ENCODE assay signal across 15 mouse cellular contexts in genomic region chr2:91328729-91329125, GRCm38 (mm10).
A peak's percentile ranks its signal among the peaks of the same experiment; 100 is the strongest.
DNase-seq lines count a peak whose midpoint lies in the region; ATAC-seq and TF ChIP-seq lines count a peak whose summit lies in the region.
"Had no signal": no experiment of that assay in that cellular context is flagged by ENCODE, and none has a peak within 500 bp of the region (broad histone marks: within the 10 kb centered on the region; RNA-seq: fewer than 3 reads in every experiment).

No protein-coding gene starts in this region.

- WGBS in kidney, embryonic 16.5 days: 67% methylated on average over 3 of the region's 3 CpGs
- 74% methylated on average over 3 of the region's 3 CpGs for whole genome bisulfite sequencing in kidney, adult 2 months
- WGBS in embryonic facial prominence, embryonic 12.5 days: 91% methylated on average over 3 of the region's 3 CpGs
- WGBS in hindbrain, embryonic 14.5 days: 86% methylated on average over 3 of the region's 3 CpGs
- WGBS in midbrain, embryonic 15.5 days: 80% methylated on average over 3 of the region's 3 CpGs

- H3K27ac ChIP-seq in kidney, embryonic 16.5 days (ENCODE audit: low read length): peak overlapping the region; percentile 72
- H3K27ac ChIP-seq in kidney, adult 2 months (ENCODE audit: insufficient read depth, low read depth, low read length): no peak overlapping the region
- 0 out of 2 replicates have a peak overlapping the region, but pooled peaks have one; percentile 4 for H3K27ac ChIP-seq in embryonic facial prominence, embryonic 12.5 days
- peak overlapping the region; percentile 77; the same call in 1 of the 2 replicates for H3K27ac ChIP-seq in hindbrain, embryonic 14.5 days
- peak overlapping the region; percentile 71 for H3K27ac ChIP-seq in midbrain, embryonic 15.5 days
- H3K27ac ChIP-seq: heart, embryonic 13.5 days; limb, embryonic 13.5 days had no signal

- no peak for TF ChIP-seq POLR2A in kidney, adult 2 months (IDR thresholded peaks at IDR 0.05; ENCODE audit: low read depth, low read length)

- no peak for TF ChIP-seq CTCF in kidney, adult 2 months (conservative IDR thresholded peaks at IDR 0.05; ENCODE audit: insufficient read depth, insufficient read length, low read depth, low read length)

- H3K27me3 ChIP-seq in kidney, embryonic 16.5 days (ENCODE audit: insufficient read depth, low read length): no peaks in the 10 kb centered on the region
- no peaks in the 10 kb centered on the region for H3K27me3 ChIP-seq in kidney, adult 2 months (replicated peaks; ENCODE audit: control insufficient read depth, insufficient read depth, low read length)
- no peaks in the 10 kb centered on the region for H3K27me3 ChIP-seq in embryonic facial prominence, embryonic 12.5 days
- H3K27me3 ChIP-seq in hindbrain, embryonic 14.5 days (ENCODE audit: control insufficient read depth, insufficient read depth, low read length): no peaks in the 10 kb centered on the region
- no peaks in the 10 kb centered on the region for H3K27me3 ChIP-seq in midbrain, embryonic 15.5 days (replicated peaks)
- H3K27me3 ChIP-seq: heart, embryonic 13.5 days; limb, embryonic 13.5 days; lung, embryonic 15.5 days had no signal

- H3K9me3 ChIP-seq in kidney, embryonic 16.5 days (ENCODE audit: low read length): no peaks in the 10 kb centered on the region
- no peaks in the 10 kb centered on the region for H3K9me3 ChIP-seq in embryonic facial prominence, embryonic 12.5 days
- H3K9me3 ChIP-seq in hindbrain, embryonic 14.5 days (ENCODE audit: control insufficient read depth, low read length): no peaks in the 10 kb centered on the region
- no peaks in the 10 kb centered on the region for H3K9me3 ChIP-seq in midbrain, embryonic 15.5 days
- H3K9me3 ChIP-seq: G1E; heart, embryonic 13.5 days; limb, embryonic 13.5 days; lung, embryonic 15.5 days had no signal

- H3K36me3 ChIP-seq in kidney, embryonic 16.5 days (ENCODE audit: insufficient read depth, low read length): no peaks in the 10 kb centered on the region
- no peaks in the 10 kb centered on the region for H3K36me3 ChIP-seq in kidney, adult 2 months (ENCODE audit: control insufficient read depth, insufficient read depth, low read length)
- H3K36me3 ChIP-seq in embryonic facial prominence, embryonic 12.5 days: no peaks in the 10 kb centered on the region
- no peaks in the 10 kb centered on the region for H3K36me3 ChIP-seq in hindbrain, embryonic 14.5 days (replicated peaks; ENCODE audit: control insufficient read depth, insufficient read depth)
- H3K36me3 ChIP-seq in midbrain, embryonic 15.5 days (replicated peaks): no peaks in the 10 kb centered on the region
- H3K36me3 ChIP-seq: G1E; heart, embryonic 13.5 days; limb, embryonic 13.5 days; lung, embryonic 15.5 days had no signal

- no peak for DNase-seq in kidney, adult 2 months
- no peak for DNase-seq in hindbrain, embryonic 14.5 days (ENCODE audit: low spot score)
- no peak for DNase-seq in yolk sac, embryonic 10.5 days (ENCODE audit: low spot score)
- DNase-seq: B cell, adult 2 months; thymus, postnatal 36 days had no signal

- no peak overlapping the region for H3K4me2 ChIP-seq in kidney, embryonic 16.5 days (replicated peaks; ENCODE audit: low read depth, low read length)
- H3K4me2 ChIP-seq in embryonic facial prominence, embryonic 12.5 days (replicated peaks): no peak overlapping the region
- no peak overlapping the region for H3K4me2 ChIP-seq in hindbrain, embryonic 14.5 days (replicated peaks)
- no peak overlapping the region for H3K4me2 ChIP-seq in midbrain, embryonic 15.5 days
- H3K4me2 ChIP-seq: heart, embryonic 13.5 days; limb, embryonic 13.5 days; lung, embryonic 15.5 days had no signal

- H3K4me3 ChIP-seq in kidney, embryonic 16.5 days (ENCODE audit: low read length): no peak overlapping the region
- no peak overlapping the region for H3K4me3 ChIP-seq in kidney, adult 2 months (ENCODE audit: insufficient read depth, low read depth, low read length)
- no peak overlapping the region for H3K4me3 ChIP-seq in embryonic facial prominence, embryonic 12.5 days
- H3K4me3 ChIP-seq in hindbrain, embryonic 14.5 days (replicated peaks; ENCODE audit: low read length): no peak overlapping the region
- no peak overlapping the region for H3K4me3 ChIP-seq in midbrain, embryonic 15.5 days
- H3K4me3 ChIP-seq: heart, embryonic 13.5 days; limb, embryonic 13.5 days; lung, embryonic 15.5 days had no signal

- H3K4me1 ChIP-seq in kidney, embryonic 16.5 days (ENCODE audit: insufficient read depth, low read length): peaks cover 41% of the 10 kb centered on the region
- H3K4me1 ChIP-seq in kidney, adult 2 months (ENCODE audit: control insufficient read depth, insufficient read depth, low read length): peaks cover 7% of the 10 kb centered on the region
- H3K4me1 ChIP-seq in embryonic facial prominence, embryonic 12.5 days: 0 out of 2 replicates have a peak, but pooled peaks cover 8% of the 10 kb centered on the region
- H3K4me1 ChIP-seq in hindbrain, embryonic 14.5 days (replicated peaks; ENCODE audit: control insufficient read depth, insufficient read depth, low read length): peaks cover 35% of the 10 kb centered on the region
- peaks cover 43% of the 10 kb centered on the region for H3K4me1 ChIP-seq in midbrain, embryonic 15.5 days
- H3K4me1 ChIP-seq: heart, embryonic 13.5 days; limb, embryonic 13.5 days had no signal

- ATAC-seq in kidney, embryonic 16.5 days (ENCODE audit: low FRiP score, low TSS enrichment): peak; percentile 36
- ATAC-seq in embryonic facial prominence, embryonic 12.5 days (ENCODE audit: insufficient number of reproducible peaks, insufficient read depth, low FRiP score, low TSS enrichment): no peak
- no peak for ATAC-seq in hindbrain, embryonic 14.5 days (ENCODE audit: low FRiP score)
- no peak for ATAC-seq in midbrain, embryonic 15.5 days (replicated peaks)
- no peak for ATAC-seq in erythroid progenitor cell, adult 5-6 weeks (replicated peaks; ENCODE audit: low FRiP score, poor library complexity, severe bottlenecking)
- no peak for ATAC-seq in erythroblast, adult 5-6 weeks (replicated peaks; ENCODE audit: low FRiP score, poor library complexity, severe bottlenecking)
- ATAC-seq: inflammation-experienced regulatory T-cells, adult 6 months had no signal

- H3K9ac ChIP-seq in kidney, embryonic 16.5 days (replicated peaks; ENCODE audit: low read length): 0 out of 2 replicates have a peak overlapping the region, but pooled peaks have one; percentile 31
- H3K9ac ChIP-seq in embryonic facial prominence, embryonic 12.5 days: no peak overlapping the region
- H3K9ac ChIP-seq in hindbrain, embryonic 14.5 days: no peak overlapping the region
- H3K9ac ChIP-seq in midbrain, embryonic 15.5 days: no peak overlapping the region
- H3K9ac ChIP-seq: heart, embryonic 13.5 days; limb, embryonic 13.5 days; lung, embryonic 15.5 days had no signal
